Mouse (Mus musculus): ENCODE results near the gene Lsm3.

DNA sequence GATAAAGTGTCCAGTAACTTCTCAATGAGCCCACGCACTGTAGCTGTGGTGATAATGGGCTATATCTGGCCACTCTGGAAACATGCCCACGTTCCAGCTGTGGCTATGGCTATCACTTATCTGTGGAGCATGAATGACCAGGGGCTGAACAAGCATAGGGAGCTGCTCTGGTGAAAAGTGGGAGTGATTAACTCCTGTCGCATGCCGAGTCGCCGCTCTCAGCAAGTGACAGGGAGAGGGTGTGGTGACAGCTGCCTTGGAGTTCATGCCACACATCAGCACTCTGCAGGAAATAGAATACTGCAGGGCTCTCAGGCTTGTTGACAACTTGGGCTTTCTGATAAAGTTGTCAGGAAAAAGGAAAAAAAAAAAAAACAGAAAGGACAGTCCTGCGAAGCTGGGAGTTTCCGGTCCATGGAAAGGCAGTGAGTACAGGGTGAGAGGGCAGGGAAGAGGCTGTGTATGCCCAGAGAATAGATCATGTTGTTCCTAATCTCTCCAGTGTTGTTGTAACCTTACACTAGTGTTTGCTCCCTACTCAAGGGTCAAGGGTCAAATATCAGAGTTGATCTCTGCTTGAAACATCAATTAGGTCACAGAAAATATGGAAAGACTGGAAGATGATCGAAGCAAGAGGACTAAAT, 30.6 kb downstream of the Lsm3 start:
- TF ChIP-seq TCF3 (IDR thresholded peaks at IDR 0.05; ENCODE audit: insufficient read length, low read depth) (peak; percentile 38), POLR2A (IDR thresholded peaks at IDR 0.05; ENCODE audit: insufficient read length, low read depth) (no peak), MYOD1 (IDR thresholded peaks at IDR 0.05; ENCODE audit: control insufficient read depth in 1 of 3, insufficient read length in 2 of 3, low read depth in 2 of 3) (peak; percentile 35 to 91 (median 66)), TCF12 (IDR thresholded peaks at IDR 0.05; ENCODE audit: insufficient read depth, poor library complexity, severe bottlenecking) (no peak), E2F4 (IDR thresholded peaks at IDR 0.05; ENCODE audit: insufficient read depth) (no peak), POLR2AphosphoS2 (IDR thresholded peaks at IDR 0.05; ENCODE audit: insufficient read length, low read depth) (no peak), SRF (IDR thresholded peaks at IDR 0.05; ENCODE audit: control insufficient read depth, insufficient read length, low read depth) (no peak), MAX (IDR thresholded peaks at IDR 0.05; ENCODE audit: low read depth) (no peak), MYOG (IDR thresholded peaks at IDR 0.05; ENCODE audit: control insufficient read depth in 1 of 3, insufficient read depth in 1 of 3, insufficient read length in 2 of 3, low read depth in 2 of 3) (peak in 2 of 3 experiments; percentile 51 to 85), CEBPB (IDR thresholded peaks at IDR 0.05; ENCODE audit: insufficient read depth, poor library complexity, severe bottlenecking) (no peak), USF1 (IDR thresholded peaks at IDR 0.05; ENCODE audit: low read depth) (no peak)
